Mouse (Mus musculus): ENCODE data around the gene Tut4. TPM values are rescaled to one million over a fixed set of nuclear protein-coding genes. Genes with fewer than 3 reads are reported as not detected.
A peak's percentile ranks its signal among the peaks of the same experiment; 100 is the strongest.

The Tut4 gene
- polyA plus RNA-seq, 1 experiment from 2014 or later, result 88.8 TPM

DNA sequence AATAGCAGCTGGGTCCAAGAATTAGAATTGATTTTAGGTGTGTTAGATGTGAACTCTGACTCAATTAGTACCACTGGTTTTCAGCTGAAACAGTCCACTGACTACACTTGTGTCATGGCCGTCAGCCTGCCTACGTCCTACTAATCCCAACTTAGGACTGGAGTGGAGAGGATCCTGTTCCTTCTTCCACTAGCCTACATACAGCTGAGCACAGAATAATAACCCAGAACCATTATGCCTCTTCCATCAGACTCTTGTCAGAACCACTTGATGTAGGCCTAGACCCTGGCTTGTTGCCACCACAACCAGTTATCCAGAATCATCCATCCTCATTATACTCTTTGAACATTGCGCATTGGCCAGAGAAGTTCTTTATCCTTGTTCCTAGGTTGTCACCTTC lies 24.4 kb upstream of the Tut4 start:
- Histone ChIP-seq H3K27me3 (ENCODE audit: control insufficient read depth, insufficient read depth, low read length) (no peaks in the 10 kb centered on the region), H3K4me3 (ENCODE audit: low read length) (no peak overlapping the region), H3K4me1 (ENCODE audit: control insufficient read depth, insufficient read depth, low read length) (peaks cover 16% of the 10 kb centered on the region), H3K27ac (ENCODE audit: low read depth, low read length) (no peak overlapping the region), H3K9me3 (ENCODE audit: control insufficient read depth, low read length) (no peaks in the 10 kb centered on the region), H3K9ac (ENCODE audit: low read depth, low read length) (no peak overlapping the region), H3K36me3 (ENCODE audit: control insufficient read depth, insufficient read depth, low read length) (no peaks in the 10 kb centered on the region), H3K4me2 (replicated peaks; ENCODE audit: low read depth, low read length) (no peak overlapping the region)
- no peak for ATAC-seq (ENCODE audit: low FRiP score, low TSS enrichment)
- 93% methylated on average over 3 of the region's 3 CpGs for WGBS

DNA sequence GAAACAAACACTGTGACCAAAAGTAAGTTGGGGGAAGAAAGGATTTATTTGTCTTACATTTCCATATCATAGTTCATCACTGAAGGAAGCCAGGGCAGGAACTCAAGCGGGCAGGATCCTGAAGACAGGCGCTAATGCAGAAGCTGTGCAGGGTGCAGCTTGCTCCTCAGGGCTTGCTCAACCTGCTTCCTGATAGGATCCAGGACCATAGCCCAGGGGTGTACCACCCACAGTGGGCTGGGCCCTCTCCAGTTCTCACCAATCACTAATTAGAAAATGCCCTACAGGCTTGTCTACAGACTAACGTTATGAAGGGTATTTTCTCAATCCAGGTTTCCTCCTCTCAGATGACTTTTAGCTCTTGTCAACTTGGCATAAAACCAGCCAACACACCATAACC lies 23.6 kb upstream of the Tut4 start:
- H3K4me2 ChIP-seq (replicated peaks; ENCODE audit: low read depth, low read length), result no peak overlapping the region
- no peaks in the 10 kb centered on the region for H3K9me3 ChIP-seq (ENCODE audit: control insufficient read depth, low read length)
- no peak for ATAC-seq (ENCODE audit: low FRiP score, low TSS enrichment)
- no peak overlapping the region for H3K4me3 ChIP-seq (ENCODE audit: low read length)
- no peak overlapping the region for H3K27ac ChIP-seq (ENCODE audit: low read depth, low read length)
- 71% methylated on average over 3 of the region's 3 CpGs for WGBS
- no peak overlapping the region for H3K9ac ChIP-seq (ENCODE audit: low read depth, low read length)
- H3K36me3 ChIP-seq (ENCODE audit: control insufficient read depth, insufficient read depth, low read length), result no peaks in the 10 kb centered on the region
- H3K4me1 ChIP-seq (ENCODE audit: control insufficient read depth, insufficient read depth, low read length), result peaks cover 16% of the 10 kb centered on the region
- no peaks in the 10 kb centered on the region for H3K27me3 ChIP-seq (ENCODE audit: control insufficient read depth, insufficient read depth, low read length)

- 85% methylated on average over 1 of the region's 1 CpGs for WGBS
- Histone ChIP-seq H3K27me3 (ENCODE audit: control insufficient read depth, insufficient read depth, low read length) (no peaks in the 10 kb centered on the region), H3K9me3 (ENCODE audit: control insufficient read depth, low read length) (no peaks in the 10 kb centered on the region), H3K36me3 (ENCODE audit: control insufficient read depth, insufficient read depth, low read length) (no peaks in the 10 kb centered on the region), H3K27ac (ENCODE audit: low read depth, low read length) (no peak overlapping the region), H3K4me2 (replicated peaks; ENCODE audit: low read depth, low read length) (no peak overlapping the region), H3K9ac (ENCODE audit: low read depth, low read length) (no peak overlapping the region), H3K4me1 (ENCODE audit: control insufficient read depth, insufficient read depth, low read length) (peaks cover 12% of the 10 kb centered on the region), H3K4me3 (ENCODE audit: low read length) (no peak overlapping the region)
- ATAC-seq (ENCODE audit: low FRiP score, low TSS enrichment), result no peak
These were observed 23.0 kb upstream of the Tut4 start for GRCm38 (mm10) chr4:108436225-108436624.

DNA sequence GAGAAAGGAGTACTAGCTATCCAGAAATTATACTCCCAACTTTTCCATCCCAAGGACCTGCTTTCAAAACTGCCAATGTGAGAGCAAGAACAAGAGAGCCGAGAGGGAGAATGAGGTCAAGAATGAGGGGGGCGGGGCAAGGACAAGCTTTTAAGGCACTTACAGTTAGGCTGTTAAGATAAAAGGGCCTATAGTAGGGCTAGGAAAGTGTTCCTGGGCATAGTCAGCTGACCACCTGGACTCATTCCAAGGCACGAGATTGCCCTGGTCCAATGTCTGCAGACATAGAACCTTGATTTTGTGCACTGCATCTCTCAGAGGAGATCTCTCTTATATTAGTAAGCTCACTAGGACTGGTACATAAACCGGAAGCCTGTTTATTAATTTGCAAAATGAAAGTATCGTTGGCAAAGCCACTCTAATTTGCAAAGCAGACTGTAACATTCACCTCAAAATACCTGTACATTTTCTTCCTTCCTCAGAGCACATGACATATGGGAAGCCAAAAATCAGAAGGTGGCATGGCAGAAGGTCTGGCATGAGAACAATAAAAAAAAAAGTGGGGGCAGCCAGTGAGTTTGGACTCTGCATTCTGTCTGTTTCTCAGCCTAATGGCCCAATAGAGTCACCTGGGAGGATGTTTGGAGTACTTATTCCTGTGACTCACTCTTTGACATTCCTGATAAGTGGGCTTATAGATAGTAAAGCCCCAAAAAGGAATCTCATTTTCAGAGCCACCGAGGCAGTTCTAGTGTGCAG lies 21.0 kb upstream of the Tut4 start:
- ATAC-seq (ENCODE audit: low FRiP score, low TSS enrichment), result no peak
- H3K36me3 ChIP-seq (ENCODE audit: control insufficient read depth, insufficient read depth, low read length), result no peaks in the 10 kb centered on the region
- no peak overlapping the region for H3K4me3 ChIP-seq (ENCODE audit: low read length)
- no peak overlapping the region for H3K9ac ChIP-seq (ENCODE audit: low read depth, low read length)
- no peaks in the 10 kb centered on the region for H3K27me3 ChIP-seq (ENCODE audit: control insufficient read depth, insufficient read depth, low read length)
- no peak overlapping the region for H3K4me2 ChIP-seq (replicated peaks; ENCODE audit: low read depth, low read length)
- peaks cover 4% of the 10 kb centered on the region; the same call in 1 of the 2 replicates for H3K4me1 ChIP-seq (ENCODE audit: control insufficient read depth, insufficient read depth, low read length)
- H3K9me3 ChIP-seq (ENCODE audit: control insufficient read depth, low read length), result no peaks in the 10 kb centered on the region
- H3K27ac ChIP-seq (ENCODE audit: low read depth, low read length), result no peak overlapping the region
- WGBS, result 63% methylated on average over 6 of the region's 6 CpGs

DNA sequence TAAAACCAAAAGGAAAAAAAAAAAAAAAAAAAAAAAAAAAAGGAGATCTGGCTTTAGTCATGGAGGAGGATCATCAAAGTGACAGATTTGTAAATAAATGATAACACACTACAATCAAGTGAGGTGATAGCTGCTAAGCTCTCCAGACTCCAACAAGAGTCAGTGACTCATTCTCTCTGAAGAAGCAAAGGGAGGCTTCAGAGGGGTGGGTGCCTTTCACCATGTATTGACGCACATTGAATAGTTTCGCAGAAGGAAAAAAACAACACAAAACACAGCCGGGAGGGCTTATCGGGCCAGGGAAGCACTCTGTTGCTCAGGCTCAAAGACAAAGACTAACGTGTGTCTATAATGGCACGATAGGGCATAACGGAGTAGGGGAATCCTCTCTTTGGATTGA lies 11.1 kb upstream of the Tut4 start:
- Histone ChIP-seq H3K4me3 (ENCODE audit: low read length) (no peak overlapping the region), H3K36me3 (ENCODE audit: control insufficient read depth, insufficient read depth, low read length) (no peaks in the 10 kb centered on the region), H3K27ac (ENCODE audit: low read depth, low read length) (no peak overlapping the region), H3K4me2 (replicated peaks; ENCODE audit: low read depth, low read length) (no peak overlapping the region), H3K9ac (ENCODE audit: low read depth, low read length) (no peak overlapping the region), H3K27me3 (ENCODE audit: control insufficient read depth, insufficient read depth, low read length) (no peaks in the 10 kb centered on the region), H3K9me3 (ENCODE audit: control insufficient read depth, low read length) (no peaks in the 10 kb centered on the region), H3K4me1 (ENCODE audit: control insufficient read depth, insufficient read depth, low read length) (no peaks in the 10 kb centered on the region)
- ATAC-seq (ENCODE audit: low FRiP score, low TSS enrichment), result no peak
- WGBS, result 82% methylated on average over 7 of the region's 7 CpGs

DNA sequence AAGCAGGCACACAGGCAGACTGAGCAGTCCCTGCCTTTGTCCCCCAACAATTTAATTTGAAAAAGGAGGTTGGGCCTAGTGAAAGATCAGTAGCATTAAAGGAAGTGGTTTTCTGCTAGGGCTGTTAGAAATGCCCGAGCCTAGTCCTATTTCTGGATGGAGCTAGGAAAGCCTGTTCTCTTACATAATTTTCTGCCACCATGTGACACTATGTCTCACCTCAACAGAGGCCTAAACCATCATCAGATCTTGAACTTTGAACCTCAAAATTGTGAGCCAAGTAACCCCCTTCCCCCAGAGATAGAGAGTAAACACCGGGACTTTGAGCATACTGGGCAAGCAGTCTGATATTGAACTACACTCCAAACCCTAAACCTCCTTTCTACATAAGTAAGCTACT lies 3.2 kb upstream of the Tut4 start:
- H3K9ac ChIP-seq (ENCODE audit: low read depth, low read length), result no peak overlapping the region
- H3K27me3 ChIP-seq (ENCODE audit: control insufficient read depth, insufficient read depth, low read length), result no peaks in the 10 kb centered on the region
- no peaks in the 10 kb centered on the region for H3K9me3 ChIP-seq (ENCODE audit: control insufficient read depth, low read length)
- H3K36me3 ChIP-seq (ENCODE audit: control insufficient read depth, insufficient read depth, low read length), result no peaks in the 10 kb centered on the region
- peaks cover 7% of the 10 kb centered on the region for H3K4me1 ChIP-seq (ENCODE audit: control insufficient read depth, insufficient read depth, low read length)
- no peak overlapping the region for H3K4me3 ChIP-seq (ENCODE audit: low read length)
- no peak overlapping the region for H3K4me2 ChIP-seq (replicated peaks; ENCODE audit: low read depth, low read length)
- H3K27ac ChIP-seq (ENCODE audit: low read depth, low read length), result no peak overlapping the region
- no peak for ATAC-seq (ENCODE audit: low FRiP score, low TSS enrichment)
- WGBS, result 82% methylated on average over 2 of the region's 2 CpGs

DNA sequence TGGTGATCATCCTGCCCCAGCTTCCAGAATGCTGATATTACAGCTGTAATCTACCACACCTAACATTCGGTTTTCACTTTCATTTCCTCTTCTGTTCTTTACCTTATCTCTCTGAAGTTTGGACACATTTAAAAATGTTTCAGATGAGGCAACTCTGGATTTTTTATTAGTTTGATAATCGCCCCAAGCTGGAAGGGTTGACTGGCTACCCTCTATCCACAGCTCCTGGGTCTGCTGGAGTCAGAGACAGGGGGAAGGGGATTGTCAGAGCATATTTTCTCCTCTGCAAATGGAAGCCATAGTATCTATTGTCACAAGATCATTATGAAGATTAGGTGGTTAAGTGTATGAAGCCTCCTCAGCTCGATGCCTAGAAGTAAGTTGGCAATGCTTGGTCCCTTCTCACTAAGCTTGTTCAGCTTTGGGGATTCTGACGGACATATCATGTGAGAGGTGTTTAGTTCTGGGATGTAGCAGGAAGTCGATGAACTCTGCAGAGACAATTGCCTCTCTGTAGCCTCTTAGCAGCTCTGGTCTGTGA lies 955 bp upstream of the Tut4 start:
- no peaks in the 10 kb centered on the region for H3K9me3 ChIP-seq (ENCODE audit: control insufficient read depth, low read length)
- peak overlapping the region; percentile 100 for H3K9ac ChIP-seq (ENCODE audit: low read depth, low read length)
- WGBS, result 31% methylated on average over 5 of the region's 5 CpGs
- no peaks in the 10 kb centered on the region for H3K36me3 ChIP-seq (ENCODE audit: control insufficient read depth, insufficient read depth, low read length)
- H3K27ac ChIP-seq (ENCODE audit: low read depth, low read length), result peak overlapping the region; percentile 97; the same call in 1 of the 2 replicates
- no peaks in the 10 kb centered on the region for H3K27me3 ChIP-seq (ENCODE audit: control insufficient read depth, insufficient read depth, low read length)
- H3K4me1 ChIP-seq (ENCODE audit: control insufficient read depth, insufficient read depth, low read length), result peaks cover 7% of the 10 kb centered on the region
- H3K4me3 ChIP-seq (ENCODE audit: low read length), result peak overlapping the region; percentile 99; the same call in 1 of the 2 replicates
- no peak for ATAC-seq (ENCODE audit: low FRiP score, low TSS enrichment)
- H3K4me2 ChIP-seq (replicated peaks; ENCODE audit: low read depth, low read length), result peak overlapping the region; percentile 58

DNA sequence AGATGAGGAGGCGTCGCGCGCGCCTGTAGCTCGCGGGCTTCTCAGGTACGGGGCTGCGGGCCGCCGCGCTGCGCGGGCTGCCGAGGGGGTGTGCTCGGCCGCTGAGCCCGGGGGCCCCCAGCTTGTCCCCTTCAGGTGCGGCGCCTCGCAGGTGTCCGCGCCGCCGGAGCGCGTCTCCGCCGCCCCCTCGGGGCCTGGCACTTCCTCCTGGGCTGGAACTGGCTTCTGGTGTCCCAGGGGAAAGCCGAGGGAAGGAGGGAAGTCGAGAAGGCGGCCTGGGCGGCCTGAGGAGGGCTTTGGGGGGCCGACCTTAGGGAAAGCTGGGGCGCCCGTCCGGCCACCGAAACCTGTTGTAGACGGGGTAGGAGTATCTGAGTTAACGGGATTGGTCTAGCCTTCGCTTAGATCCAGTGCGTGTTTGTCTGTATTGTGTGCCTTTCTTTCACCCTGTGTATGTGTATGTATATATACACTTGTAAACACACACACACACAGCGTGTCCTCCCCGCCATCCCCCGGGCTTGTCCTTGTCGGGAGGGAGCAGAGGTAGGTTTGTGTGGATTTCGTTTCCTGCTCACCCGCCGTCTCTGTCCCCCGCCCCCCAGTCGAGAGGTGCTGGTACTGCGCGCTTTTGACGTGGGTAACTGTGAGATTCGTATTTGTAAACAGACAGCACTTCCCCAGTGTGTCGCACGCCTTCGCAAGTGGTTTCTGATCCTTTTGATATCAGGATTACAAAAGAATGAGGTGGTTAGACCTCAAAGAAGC lies 1.1 kb downstream of the Tut4 start:
- Histone ChIP-seq H3K27ac (ENCODE audit: low read depth, low read length) (peak overlapping the region; percentile 97), H3K4me2 (replicated peaks; ENCODE audit: low read depth, low read length) (peak overlapping the region; percentile 58)

More for the DNA sequence above, 1.1 kb downstream of the Tut4 start:
- H3K4me1 ChIP-seq (ENCODE audit: control insufficient read depth, insufficient read depth, low read length), result peaks cover 7% of the 10 kb centered on the region
- no peaks in the 10 kb centered on the region for H3K9me3 ChIP-seq (ENCODE audit: control insufficient read depth, low read length)
- no peaks in the 10 kb centered on the region for H3K36me3 ChIP-seq (ENCODE audit: control insufficient read depth, insufficient read depth, low read length)
- peak; percentile 66 for ATAC-seq (ENCODE audit: low FRiP score, low TSS enrichment)
- peak overlapping the region; percentile 99 for H3K4me3 ChIP-seq (ENCODE audit: low read length)
- no peaks in the 10 kb centered on the region for H3K27me3 ChIP-seq (ENCODE audit: control insufficient read depth, insufficient read depth, low read length)
- 0% methylated on average over 33 of the region's 59 CpGs for WGBS
- peak overlapping the region; percentile 100 for H3K9ac ChIP-seq (ENCODE audit: low read depth, low read length)

Measured in kidney, embryonic 14.5 days (tissue).